Mouse (Mus musculus): ENCODE measurements around the gene Rad51b. TPM values are rescaled to one million over a fixed set of nuclear protein-coding genes. Genes with fewer than 3 reads are reported as not detected.

The Rad51b gene
- polyA plus RNA-seq, 1 experiment from 2014 or later: 6.6 TPM

- no peaks in the 10 kb centered on the region for H3K9me3 ChIP-seq
- peaks cover 54% of the 10 kb centered on the region for H3K4me1 ChIP-seq (replicated peaks)
- no peak for DNase-seq (ENCODE audit: low spot score)
- peak overlapping the region; percentile 78 for H3K27ac ChIP-seq
- H3K27me3 ChIP-seq (ENCODE audit: insufficient read depth, poor library complexity, severe bottlenecking): no peaks in the 10 kb centered on the region
- no peaks in the 10 kb centered on the region for H3K36me3 ChIP-seq
- WGBS: 69% methylated on average over 5 of the region's 5 CpGs
- no peak overlapping the region for H3K4me3 ChIP-seq
Observed at GRCm38 (mm10) chr12:79756352-79756751, 459.3 kb downstream of the Rad51b start.

DNA sequence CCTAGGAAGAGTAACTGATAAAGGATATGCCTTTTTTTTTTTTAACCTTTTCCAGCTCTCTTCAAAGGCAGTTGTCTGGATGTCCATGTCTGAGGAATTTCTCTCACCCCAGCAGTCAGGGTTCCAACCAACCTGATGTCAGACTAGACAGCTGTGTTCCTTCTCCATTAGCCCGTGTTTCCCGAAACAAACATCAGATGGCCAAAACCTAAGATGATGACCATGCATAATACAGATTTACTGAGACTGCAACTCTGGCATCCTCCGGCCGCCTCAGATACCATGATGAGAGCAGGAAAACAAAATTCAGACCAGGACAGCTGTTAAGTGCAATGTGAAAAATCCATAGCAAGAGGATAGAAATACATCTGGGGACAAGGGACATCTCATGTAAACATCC is 460.7 kb downstream of the Rad51b start:
- Histone ChIP-seq H3K27ac (peak overlapping the region; percentile 8; the same call in 1 of the 2 replicates), H3K4me1 (replicated peaks) (peaks cover 54% of the 10 kb centered on the region), H3K36me3 (no peaks in the 10 kb centered on the region), H3K27me3 (ENCODE audit: insufficient read depth, poor library complexity, severe bottlenecking) (no peaks in the 10 kb centered on the region), H3K4me3 (no peak overlapping the region), H3K9me3 (no peaks in the 10 kb centered on the region)
- WGBS: 89% methylated on average over 4 of the region's 4 CpGs
- DNase-seq (ENCODE audit: low spot score): no peak

DNA sequence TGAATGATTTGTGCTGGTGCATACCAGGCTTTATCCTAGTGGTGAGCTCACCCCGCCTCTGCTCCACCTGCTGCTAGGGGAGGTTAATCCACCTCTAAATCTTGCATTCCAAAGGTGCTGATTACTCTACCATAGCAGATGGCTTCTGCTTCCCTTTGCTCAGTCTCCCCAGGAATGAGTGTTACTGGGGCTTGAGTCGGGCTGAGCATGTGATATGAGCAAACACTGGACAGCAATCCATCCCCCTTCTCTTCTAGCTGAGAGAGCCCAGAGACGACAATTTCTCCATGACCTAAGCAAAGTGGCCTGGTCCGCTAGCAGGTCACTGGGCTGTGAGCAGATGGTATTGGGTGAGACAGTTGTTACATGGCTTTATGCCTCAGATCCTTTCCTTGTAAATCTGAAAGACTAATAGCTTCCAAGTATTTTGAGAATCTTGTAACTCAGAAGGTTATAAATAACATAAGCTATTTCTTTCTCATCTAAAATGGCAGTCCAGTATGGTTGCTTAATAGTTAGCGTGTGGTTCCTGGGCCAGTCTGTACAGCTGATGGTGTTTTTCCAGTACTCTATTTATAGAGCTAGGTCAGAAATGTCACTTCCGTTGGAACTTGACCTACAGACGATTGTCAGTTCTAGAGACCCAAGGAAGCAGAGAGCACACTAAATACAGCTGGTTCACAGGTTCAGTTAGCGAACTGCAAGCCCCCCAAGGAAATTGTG is 462.3 kb downstream of the Rad51b start:
- no peak overlapping the region for H3K4me3 ChIP-seq
- peak overlapping the region; percentile 37 for H3K27ac ChIP-seq
- H3K9me3 ChIP-seq: no peaks in the 10 kb centered on the region
- WGBS: 69% methylated on average over 8 of the region's 8 CpGs
- no peak for DNase-seq (ENCODE audit: low spot score)
- H3K36me3 ChIP-seq: no peaks in the 10 kb centered on the region
- no peaks in the 10 kb centered on the region for H3K27me3 ChIP-seq (ENCODE audit: insufficient read depth, poor library complexity, severe bottlenecking)
- peaks cover 44% of the 10 kb centered on the region for H3K4me1 ChIP-seq (replicated peaks)

DNA sequence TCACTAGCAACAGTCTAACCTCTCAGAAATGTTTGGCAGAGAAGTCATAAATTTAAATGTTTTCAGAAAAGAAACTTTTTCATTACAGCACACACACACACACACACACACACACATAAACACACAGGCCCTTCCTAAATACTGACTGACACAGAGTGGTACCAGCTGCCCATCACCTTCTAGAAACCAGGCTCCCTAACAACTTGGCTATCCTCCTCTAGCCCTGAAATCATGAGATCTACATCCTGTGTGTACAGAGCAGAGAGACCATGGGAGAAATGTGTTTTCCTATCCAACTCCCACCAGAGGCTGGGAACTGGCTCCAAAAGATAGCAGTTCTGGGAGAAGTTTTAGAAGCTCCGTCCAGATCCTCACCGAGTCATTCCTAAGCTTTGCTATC is 464.1 kb downstream of the Rad51b start:
- Histone ChIP-seq H3K27me3 (ENCODE audit: insufficient read depth, poor library complexity, severe bottlenecking) (no peaks in the 10 kb centered on the region), H3K36me3 (no peaks in the 10 kb centered on the region), H3K9me3 (no peaks in the 10 kb centered on the region), H3K4me1 (replicated peaks) (peaks cover 34% of the 10 kb centered on the region), H3K27ac (no peak overlapping the region), H3K4me3 (no peak overlapping the region)
- WGBS: 92% methylated on average over 2 of the region's 2 CpGs
- no peak for DNase-seq (ENCODE audit: low spot score)

GRCm38 (mm10) chr12:79762087-79762486 is 465.0 kb downstream of the Rad51b start:
- Histone ChIP-seq H3K27me3 (ENCODE audit: insufficient read depth, poor library complexity, severe bottlenecking) (no peaks in the 10 kb centered on the region), H3K27ac (peak overlapping the region; percentile 54; the same call in 1 of the 2 replicates), H3K36me3 (no peaks in the 10 kb centered on the region), H3K4me3 (no peak overlapping the region), H3K4me1 (replicated peaks) (peaks cover 28% of the 10 kb centered on the region), H3K9me3 (no peaks in the 10 kb centered on the region)
- DNase-seq (ENCODE audit: low spot score): no peak
- 90% methylated on average over 2 of the region's 2 CpGs for WGBS

GRCm38 (mm10) chr12:79762570-79763275 is 465.6 kb downstream of the Rad51b start:
- Histone ChIP-seq H3K9me3 (no peaks in the 10 kb centered on the region), H3K27ac (peak overlapping the region; percentile 54), H3K4me3 (no peak overlapping the region), H3K4me1 (replicated peaks) (peaks cover 28% of the 10 kb centered on the region), H3K36me3 (no peaks in the 10 kb centered on the region), H3K27me3 (ENCODE audit: insufficient read depth, poor library complexity, severe bottlenecking) (no peaks in the 10 kb centered on the region)
- WGBS: 80% methylated on average over 7 of the region's 7 CpGs
- DNase-seq (ENCODE audit: low spot score): no peak

- peak overlapping the region; percentile 59; the same call in 1 of the 2 replicates for H3K27ac ChIP-seq
- peaks cover 16% of the 10 kb centered on the region for H3K4me1 ChIP-seq (replicated peaks)
- no peaks in the 10 kb centered on the region for H3K9me3 ChIP-seq
- DNase-seq (ENCODE audit: low spot score): no peak
- H3K4me3 ChIP-seq: no peak overlapping the region
- no peaks in the 10 kb centered on the region for H3K27me3 ChIP-seq (ENCODE audit: insufficient read depth, poor library complexity, severe bottlenecking)
- H3K36me3 ChIP-seq: no peaks in the 10 kb centered on the region
- WGBS: 86% methylated on average over 6 of the region's 6 CpGs
Observed at GRCm38 (mm10) chr12:79766116-79766515, 469.0 kb downstream of the Rad51b start.

DNA sequence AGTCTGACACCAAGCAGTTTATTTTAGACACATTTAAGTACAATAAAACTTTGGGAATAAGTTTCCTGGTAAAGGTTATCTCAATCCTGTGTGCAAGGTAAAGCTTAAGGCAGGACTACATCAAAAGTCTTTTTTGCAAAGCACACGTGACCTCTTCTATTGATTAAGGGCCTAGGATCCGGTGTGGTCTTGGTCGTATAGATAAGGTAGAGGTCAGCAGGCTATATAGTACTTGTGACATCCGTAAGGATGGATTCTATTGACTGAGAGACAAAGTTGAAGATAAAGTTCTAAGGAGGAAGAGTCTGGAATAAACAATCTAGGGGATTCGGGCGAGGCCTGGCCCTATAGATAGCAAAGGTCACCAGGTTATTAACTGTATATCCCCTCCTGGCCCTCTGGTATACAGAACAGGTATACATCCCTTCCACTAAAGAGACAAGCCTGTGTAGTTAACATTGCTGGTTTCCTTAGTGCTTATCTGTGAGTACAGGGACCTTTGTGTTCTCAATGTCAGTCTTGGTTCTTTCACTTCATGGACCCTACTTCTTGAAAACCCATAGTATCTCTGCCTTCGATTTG is 471.8 kb downstream of the Rad51b start:
- Histone ChIP-seq H3K4me3 (no peak overlapping the region), H3K9me3 (peaks cover 3% of the 10 kb centered on the region; the same call in 1 of the 2 replicates), H3K4me1 (replicated peaks) (no peaks in the 10 kb centered on the region), H3K27ac (no peak overlapping the region), H3K36me3 (no peaks in the 10 kb centered on the region), H3K27me3 (ENCODE audit: insufficient read depth, poor library complexity, severe bottlenecking) (no peaks in the 10 kb centered on the region)
- 93% methylated on average over 7 of the region's 7 CpGs for WGBS
- DNase-seq (ENCODE audit: low spot score): no peak

- no peaks in the 10 kb centered on the region for H3K36me3 ChIP-seq
- H3K4me3 ChIP-seq: no peak overlapping the region
- H3K27me3 ChIP-seq (ENCODE audit: insufficient read depth, poor library complexity, severe bottlenecking): no peaks in the 10 kb centered on the region
- H3K9me3 ChIP-seq: peaks cover 4% of the 10 kb centered on the region; the same call in 1 of the 2 replicates
- no peaks in the 10 kb centered on the region for H3K4me1 ChIP-seq (replicated peaks)
- 94% methylated on average over 9 of the region's 9 CpGs for WGBS
- no peak overlapping the region for H3K27ac ChIP-seq
- no peak for DNase-seq (ENCODE audit: low spot score)
Observed at GRCm38 (mm10) chr12:79769763-79770162, 472.7 kb downstream of the Rad51b start.

DNA sequence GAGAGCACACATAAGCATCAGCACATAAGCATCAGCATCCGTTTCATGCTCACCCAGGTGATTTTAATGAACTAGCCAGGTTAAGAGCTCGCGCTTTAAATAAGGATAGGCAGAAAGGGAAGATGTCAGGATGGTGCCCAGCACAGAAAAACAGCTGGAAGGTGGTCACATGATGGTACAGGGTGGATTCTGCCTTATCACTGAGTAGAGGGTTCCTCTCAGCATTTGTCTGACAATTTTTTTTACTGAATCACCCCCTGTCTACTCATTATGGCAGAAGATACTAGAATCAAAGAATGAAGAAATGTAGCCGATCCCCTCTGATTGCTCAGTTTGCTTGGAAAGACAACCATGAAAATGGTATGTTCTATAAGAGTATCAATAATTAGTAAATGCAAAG is 474.1 kb downstream of the Rad51b start:
- H3K27ac ChIP-seq: no peak overlapping the region
- no peak overlapping the region for H3K4me3 ChIP-seq
- peaks cover 4% of the 10 kb centered on the region; the same call in 1 of the 2 replicates for H3K9me3 ChIP-seq
- H3K4me1 ChIP-seq (replicated peaks): no peaks in the 10 kb centered on the region
- DNase-seq (ENCODE audit: low spot score): no peak
- 96% methylated on average over 4 of the region's 4 CpGs for WGBS
- no peaks in the 10 kb centered on the region for H3K36me3 ChIP-seq
- no peaks in the 10 kb centered on the region for H3K27me3 ChIP-seq (ENCODE audit: insufficient read depth, poor library complexity, severe bottlenecking)

- H3K4me1 ChIP-seq (replicated peaks): no peaks in the 10 kb centered on the region
- 96% methylated on average over 3 of the region's 3 CpGs for WGBS
- H3K36me3 ChIP-seq: no peaks in the 10 kb centered on the region
- DNase-seq (ENCODE audit: low spot score): no peak
- H3K4me3 ChIP-seq: no peak overlapping the region
- H3K9me3 ChIP-seq: peaks cover 4% of the 10 kb centered on the region; the same call in 1 of the 2 replicates
- no peak overlapping the region for H3K27ac ChIP-seq
- no peaks in the 10 kb centered on the region for H3K27me3 ChIP-seq (ENCODE audit: insufficient read depth, poor library complexity, severe bottlenecking)
Observed at GRCm38 (mm10) chr12:79771741-79772140, 474.7 kb downstream of the Rad51b start.

GRCm38 (mm10) chr12:79773246-79773645 is 476.2 kb downstream of the Rad51b start:
- no peak for DNase-seq (ENCODE audit: low spot score)
- Histone ChIP-seq H3K36me3 (no peaks in the 10 kb centered on the region), H3K27ac (no peak overlapping the region), H3K4me1 (replicated peaks) (no peaks in the 10 kb centered on the region), H3K4me3 (no peak overlapping the region), H3K9me3 (peaks cover 4% of the 10 kb centered on the region; the same call in 1 of the 2 replicates), H3K27me3 (ENCODE audit: insufficient read depth, poor library complexity, severe bottlenecking) (no peaks in the 10 kb centered on the region)
- WGBS: 91% methylated on average over 4 of the region's 4 CpGs

- Histone ChIP-seq H3K4me1 (replicated peaks) (no peaks in the 10 kb centered on the region), H3K36me3 (no peaks in the 10 kb centered on the region), H3K27ac (0 out of 2 replicates have a peak overlapping the region, but pooled peaks have one; percentile 13), H3K27me3 (ENCODE audit: insufficient read depth, poor library complexity, severe bottlenecking) (no peaks in the 10 kb centered on the region), H3K9me3 (peaks cover 4% of the 10 kb centered on the region; the same call in 1 of the 2 replicates), H3K4me3 (no peak overlapping the region)
- WGBS: 85% methylated on average over 4 of the region's 4 CpGs
- DNase-seq (ENCODE audit: low spot score): no peak
Observed at GRCm38 (mm10) chr12:79774571-79774970, 477.5 kb downstream of the Rad51b start.
